Mouse (Mus musculus): ENCODE data around the gene Tbc1d30. TPM values are rescaled to one million over a fixed set of nuclear protein-coding genes. Genes with fewer than 3 reads are reported as not detected.

Tbc1d30 gene
- polyA plus RNA-seq, 1 experiment from 2014 or later, result 18.2 TPM

- Histone ChIP-seq H3K36me3 (peaks cover 84% of the 10 kb centered on the region), H3K4me2 (no peak overlapping the region), H3K27me3 (replicated peaks) (no peaks in the 10 kb centered on the region), H3K9ac (replicated peaks) (no peak overlapping the region), H3K4me3 (replicated peaks) (no peak overlapping the region), H3K4me1 (no peaks in the 10 kb centered on the region), H3K27ac (replicated peaks) (no peak overlapping the region), H3K9me3 (replicated peaks) (no peaks in the 10 kb centered on the region)
- 89% methylated on average over 24 of the region's 24 CpGs for WGBS
- no peak for ATAC-seq (ENCODE audit: low FRiP score)
Observed at GRCm38 (mm10) chr10:121376530-121377271, 25.6 kb upstream of the Tbc1d30 start.

GRCm38 (mm10) chr10:121375649-121376493, 24.8 kb upstream of the Tbc1d30 start:
- H3K4me1 ChIP-seq, result no peaks in the 10 kb centered on the region
- no peak overlapping the region for H3K27ac ChIP-seq (replicated peaks)
- ATAC-seq (ENCODE audit: low FRiP score), result no peak
- no peaks in the 10 kb centered on the region for H3K27me3 ChIP-seq (replicated peaks)
- H3K4me3 ChIP-seq (replicated peaks), result no peak overlapping the region
- H3K9me3 ChIP-seq (replicated peaks), result no peaks in the 10 kb centered on the region
- 82% methylated on average over 24 of the region's 24 CpGs for WGBS
- no peak overlapping the region for H3K4me2 ChIP-seq
- peaks cover 80% of the 10 kb centered on the region for H3K36me3 ChIP-seq
- H3K9ac ChIP-seq (replicated peaks), result no peak overlapping the region

- WGBS, result 90% methylated on average over 17 of the region's 17 CpGs
- Histone ChIP-seq H3K9me3 (replicated peaks) (no peaks in the 10 kb centered on the region), H3K4me1 (no peaks in the 10 kb centered on the region), H3K4me3 (replicated peaks) (no peak overlapping the region), H3K36me3 (peaks cover 82% of the 10 kb centered on the region), H3K4me2 (no peak overlapping the region), H3K27me3 (replicated peaks) (no peaks in the 10 kb centered on the region), H3K27ac (replicated peaks) (no peak overlapping the region), H3K9ac (replicated peaks) (no peak overlapping the region)
- ATAC-seq (ENCODE audit: low FRiP score), result no peak
Observed at GRCm38 (mm10) chr10:121374693-121375620, 23.9 kb upstream of the Tbc1d30 start.

- no peak overlapping the region for H3K27ac ChIP-seq (replicated peaks)
- no peak for ATAC-seq (ENCODE audit: low FRiP score)
- H3K9me3 ChIP-seq (replicated peaks), result no peaks in the 10 kb centered on the region
- no peak overlapping the region for H3K4me2 ChIP-seq
- H3K4me3 ChIP-seq (replicated peaks), result no peak overlapping the region
- H3K27me3 ChIP-seq (replicated peaks), result no peaks in the 10 kb centered on the region
- no peak overlapping the region for H3K9ac ChIP-seq (replicated peaks)
- H3K4me1 ChIP-seq, result peaks cover 1% of the 10 kb centered on the region; the same call in 1 of the 2 replicates
- WGBS, result 84% methylated on average over 12 of the region's 12 CpGs
- H3K36me3 ChIP-seq, result peaks cover 75% of the 10 kb centered on the region
Observed at GRCm38 (mm10) chr10:121374013-121374412, 22.9 kb upstream of the Tbc1d30 start.

- Histone ChIP-seq H3K9ac (replicated peaks) (no peak overlapping the region), H3K4me3 (replicated peaks) (no peak overlapping the region), H3K4me1 (peaks cover 22% of the 10 kb centered on the region), H3K4me2 (no peak overlapping the region), H3K36me3 (peaks cover 46% of the 10 kb centered on the region), H3K9me3 (replicated peaks) (no peaks in the 10 kb centered on the region), H3K27me3 (replicated peaks) (no peaks in the 10 kb centered on the region), H3K27ac (replicated peaks) (no peak overlapping the region)
- ATAC-seq (ENCODE audit: low FRiP score), result no peak
- WGBS, result 95% methylated on average over 6 of the region's 6 CpGs
Observed at GRCm38 (mm10) chr10:121370777-121371176, 19.7 kb upstream of the Tbc1d30 start.

GRCm38 (mm10) chr10:121368783-121369465, 17.8 kb upstream of the Tbc1d30 start:
- no peak for ATAC-seq (ENCODE audit: low FRiP score)
- Histone ChIP-seq H3K4me1 (peaks cover 33% of the 10 kb centered on the region), H3K9me3 (replicated peaks) (no peaks in the 10 kb centered on the region), H3K27ac (replicated peaks) (no peak overlapping the region), H3K27me3 (replicated peaks) (no peaks in the 10 kb centered on the region), H3K9ac (replicated peaks) (no peak overlapping the region), H3K4me3 (replicated peaks) (no peak overlapping the region), H3K36me3 (peaks cover 27% of the 10 kb centered on the region), H3K4me2 (no peak overlapping the region)
- 91% methylated on average over 18 of the region's 18 CpGs for WGBS

- Histone ChIP-seq H3K9me3 (replicated peaks) (no peaks in the 10 kb centered on the region), H3K9ac (replicated peaks) (no peak overlapping the region), H3K4me3 (replicated peaks) (no peak overlapping the region), H3K4me1 (peaks cover 33% of the 10 kb centered on the region), H3K4me2 (no peak overlapping the region), H3K27ac (replicated peaks) (no peak overlapping the region), H3K36me3 (peaks cover 18% of the 10 kb centered on the region), H3K27me3 (replicated peaks) (no peaks in the 10 kb centered on the region)
- WGBS, result 90% methylated on average over 9 of the region's 9 CpGs
- ATAC-seq (ENCODE audit: low FRiP score), result no peak
Observed at GRCm38 (mm10) chr10:121367780-121368179, 16.7 kb upstream of the Tbc1d30 start.

GRCm38 (mm10) chr10:121367271-121367670, 16.2 kb upstream of the Tbc1d30 start:
- H3K4me1 ChIP-seq, result peaks cover 33% of the 10 kb centered on the region
- no peak overlapping the region for H3K27ac ChIP-seq (replicated peaks)
- peak overlapping the region; percentile 79; the same call in 1 of the 2 replicates for H3K4me2 ChIP-seq
- ATAC-seq (ENCODE audit: low FRiP score), result no peak
- no peak overlapping the region for H3K9ac ChIP-seq (replicated peaks)
- WGBS, result 86% methylated on average over 13 of the region's 13 CpGs
- no peaks in the 10 kb centered on the region for H3K9me3 ChIP-seq (replicated peaks)
- H3K4me3 ChIP-seq (replicated peaks), result no peak overlapping the region
- peaks cover 18% of the 10 kb centered on the region; the same call in 1 of the 2 replicates for H3K36me3 ChIP-seq
- H3K27me3 ChIP-seq (replicated peaks), result no peaks in the 10 kb centered on the region

- whole genome bisulfite sequencing, result 13% methylated on average over 9 of the region's 9 CpGs
- Histone ChIP-seq H3K4me3 (replicated peaks) (peak overlapping the region; percentile 97), H3K4me2 (peak overlapping the region; percentile 79), H3K9ac (replicated peaks) (peak overlapping the region; percentile 89), H3K36me3 (peaks cover 10% of the 10 kb centered on the region; the same call in 1 of the 2 replicates), H3K4me1 (peaks cover 33% of the 10 kb centered on the region), H3K27me3 (replicated peaks) (no peaks in the 10 kb centered on the region), H3K9me3 (replicated peaks) (no peaks in the 10 kb centered on the region), H3K27ac (replicated peaks) (no peak overlapping the region)
- no peak for ATAC-seq (ENCODE audit: low FRiP score)
Observed at GRCm38 (mm10) chr10:121365781-121366272, 14.7 kb upstream of the Tbc1d30 start.

- Histone ChIP-seq H3K4me2 (peak within 1 kb of the TSS; percentile 79), H3K36me3 (peaks cover 3% of the 10 kb centered on the region; the same call in 1 of the 2 replicates), H3K4me3 (replicated peaks) (peak within 1 kb of the TSS; percentile 97), H3K27ac (replicated peaks) (peak within 1 kb of the TSS; percentile 81), H3K27me3 (replicated peaks) (no peaks in the 10 kb centered on the region), H3K9me3 (replicated peaks) (no peaks in the 10 kb centered on the region), H3K9ac (replicated peaks) (peak within 1 kb of the TSS; percentile 89), H3K4me1 (peaks cover 33% of the 10 kb centered on the region)
- ATAC-seq (ENCODE audit: low FRiP score), result peak; percentile 96
- under 1% methylated on average over 48 of the region's 72 CpGs for WGBS
Observed at GRCm38 (mm10) chr10:121364801-121365564, 13.9 kb upstream of the Tbc1d30 start, which contains the start of gene Gns. TSS of gene Gns (plus strand) at chr10:121365090.

All from neural tube, embryonic 15.5 days (tissue).